ENCODE assay signal across 18 mouse cellular contexts in the genomic region with DNA sequence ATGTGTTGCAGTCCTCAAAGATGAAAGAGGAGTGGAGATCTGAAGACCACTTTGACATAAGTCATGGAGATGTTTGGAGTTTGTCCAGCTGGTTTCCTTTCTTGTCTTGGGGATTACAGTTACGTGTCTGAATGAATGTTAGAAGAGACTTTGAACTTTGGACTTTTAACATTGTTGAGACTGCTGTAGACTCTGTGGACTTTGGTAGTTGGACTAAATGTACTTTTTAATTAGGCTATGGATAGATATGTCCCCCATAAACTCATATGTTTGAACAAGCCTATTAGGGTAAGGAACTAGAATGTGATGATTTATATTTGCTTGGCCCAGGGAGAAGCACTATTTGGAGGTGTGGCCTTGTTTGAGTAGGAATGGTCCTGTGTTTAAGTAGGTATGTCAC. TPM values are rescaled to one million over a fixed set of nuclear protein-coding genes. Genes with fewer than 3 reads are reported as not detected.
A peak's percentile ranks its signal among the peaks of the same experiment; 100 is the strongest.
DNase-seq lines count a peak whose midpoint lies in the region; ATAC-seq and TF ChIP-seq lines count a peak whose summit lies in the region.
"Had no signal": no experiment of that assay in that cellular context is flagged by ENCODE, and none has a peak within 500 bp of the region (broad histone marks: within the 10 kb centered on the region; RNA-seq: fewer than 3 reads in every experiment).

No protein-coding gene starts in this region.

- TF ChIP-seq CTCF in small intestine, adult 2 months (IDR thresholded peaks at IDR 0.05; ENCODE audit: extremely low read depth, insufficient read length, insufficient replicate concordance, low read depth, low read length): no peak

- no peak for TF ChIP-seq POLR2A in small intestine, adult 2 months (IDR thresholded peaks at IDR 0.05; ENCODE audit: low read depth, low read length)

- no peaks in the 10 kb centered on the region for H3K36me3 ChIP-seq in intestine, embryonic 16.5 days (ENCODE audit: control insufficient read depth, insufficient read depth, low read length)
- no peaks in the 10 kb centered on the region for H3K36me3 ChIP-seq in small intestine, adult 2 months (ENCODE audit: control insufficient read depth, insufficient read depth, low read length)
- H3K36me3 ChIP-seq: embryonic facial prominence, embryonic 10.5 days; embryonic facial prominence, embryonic 12.5 days had no signal

- DNase-seq in kidney, adult 9 months: peak; percentile 31
- no peak for DNase-seq in kidney, postnatal 10 days
- DNase-seq in left cerebral cortex, adult 9 months (ENCODE audit: low spot score in 2 of 2): no peak
- no peak for DNase-seq in heart, adult 18-20 months
- DNase-seq: adrenal gland, adult 2 months; adrenal gland, postnatal 10 days; adrenal gland, postnatal 25 days; cerebellum, adult 11-12 months; cerebellum, adult 2 months; cerebellum, adult 9-10 months; cerebellum, postnatal 10 days; cerebellum, postnatal 25 days had no signal

- H3K27ac ChIP-seq in intestine, embryonic 16.5 days (ENCODE audit: low read length): no peak overlapping the region
- 0 out of 2 replicates have a peak overlapping the region, but pooled peaks have one; percentile 35 for H3K27ac ChIP-seq in small intestine, adult 2 months (ENCODE audit: insufficient read depth, low read depth, low read length)
- H3K27ac ChIP-seq: embryonic facial prominence, embryonic 10.5 days; embryonic facial prominence, embryonic 12.5 days had no signal

- H3K4me3 ChIP-seq in intestine, embryonic 16.5 days (ENCODE audit: low read length): no peak overlapping the region
- H3K4me3 ChIP-seq in small intestine, adult 2 months (ENCODE audit: low read depth, low read length): no peak overlapping the region
- H3K4me3 ChIP-seq: embryonic facial prominence, embryonic 10.5 days; embryonic facial prominence, embryonic 12.5 days had no signal

- no peaks in the 10 kb centered on the region for H3K4me1 ChIP-seq in intestine, embryonic 16.5 days (ENCODE audit: control insufficient read depth, insufficient read depth, low read length)
- H3K4me1 ChIP-seq in small intestine, adult 2 months (ENCODE audit: control insufficient read depth, insufficient read depth, insufficient read length, low read length): peaks cover 6% of the 10 kb centered on the region; the same call in 1 of the 2 replicates
- H3K4me1 ChIP-seq: embryonic facial prominence, embryonic 10.5 days; embryonic facial prominence, embryonic 12.5 days had no signal

- no peaks in the 10 kb centered on the region for H3K9me3 ChIP-seq in intestine, embryonic 16.5 days (ENCODE audit: control insufficient read depth, low read length)
- H3K9me3 ChIP-seq: embryonic facial prominence, embryonic 10.5 days; embryonic facial prominence, embryonic 12.5 days had no signal

- no peak overlapping the region for H3K4me2 ChIP-seq in intestine, embryonic 16.5 days (ENCODE audit: low read depth, low read length)
- H3K4me2 ChIP-seq: embryonic facial prominence, embryonic 12.5 days had no signal

- no peaks in the 10 kb centered on the region for H3K27me3 ChIP-seq in intestine, embryonic 16.5 days (replicated peaks; ENCODE audit: control insufficient read depth, insufficient read depth, low read length)
- H3K27me3 ChIP-seq in small intestine, adult 2 months (ENCODE audit: control insufficient read depth, insufficient read depth, low read length): no peaks in the 10 kb centered on the region
- H3K27me3 ChIP-seq: embryonic facial prominence, embryonic 12.5 days had no signal

- ATAC-seq in intestine, embryonic 16.5 days: peak; percentile 81
- ATAC-seq: forebrain, embryonic 14.5 days; forebrain, embryonic 16.5 days had no signal

- 61% methylated on average over 1 of the region's 1 CpGs for WGBS in intestine, embryonic 16.5 days
- 29% methylated on average over 1 of the region's 1 CpGs for WGBS in small intestine, adult 2 months

- no peak overlapping the region for H3K9ac ChIP-seq in intestine, embryonic 16.5 days (ENCODE audit: low read depth, low read length)
- H3K9ac ChIP-seq: embryonic facial prominence, embryonic 12.5 days had no signal

RNA-seq across cellular contexts. Expression of gene Rnpc3, which starts 9.6 kb away (rescaled TPM):
- 25.5 and 26.0 TPM in 2 replicates for polyA plus RNA-seq in intestine, embryonic 16.5 days (2015; fragmentation: Nextera tagmentation; extraction: Ambion mirVana)
- polyA plus RNA-seq in small intestine, adult 2 months (2012; rRNA removed): 2.1 and 2.7 TPM in 2 replicates
- 10 to 100 TPM in 1 of 2 experiments, 1 to 10 TPM in 1; 8.8 to 10.8 TPM for total RNA-seq in heart, adult 18-20 months (2021)

RNA-seq across cellular contexts. Expression of gene Amy1, which starts 33.0 kb away (rescaled TPM):
- polyA plus RNA-seq in intestine, embryonic 16.5 days (2015; fragmentation: Nextera tagmentation; extraction: Ambion mirVana): 1.5 and 3.1 TPM in 2 replicates
- 0.13 and 0.52 TPM in 2 replicates for polyA plus RNA-seq in small intestine, adult 2 months (2012; rRNA removed)
- total RNA-seq in heart, adult 18-20 months (2021): 10 to 100 TPM in 1 of 2 experiments, 1 to 10 TPM in 1; 7.7 to 13.9 TPM
